Comparison of ENCODE assay signal across 9 mouse cellular contexts in the genomic region with DNA sequence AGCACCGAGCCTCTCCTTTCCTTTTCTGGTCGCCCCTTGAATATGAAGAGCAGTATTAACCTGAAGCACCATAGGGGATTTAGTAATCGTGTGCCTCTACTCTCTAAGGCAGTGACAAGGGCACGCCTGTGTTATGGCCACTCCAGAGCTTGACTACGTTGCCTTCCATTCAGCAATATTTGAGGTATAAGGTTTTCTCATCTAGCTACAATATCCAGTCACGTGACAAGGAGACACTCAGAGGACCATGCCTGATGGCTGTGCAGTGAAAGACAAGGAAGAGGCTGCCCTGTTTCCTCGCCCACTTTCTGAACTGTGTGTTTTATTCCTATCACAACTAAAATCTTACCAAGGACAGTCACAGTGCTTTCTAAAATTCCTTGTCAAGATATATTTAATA.
DNase-seq lines count a peak whose midpoint lies in the region; ATAC-seq and TF ChIP-seq lines count a peak whose summit lies in the region.
"Had no signal": no experiment of that assay in that cellular context is flagged by ENCODE, and none has a peak within 500 bp of the region (broad histone marks: within the 10 kb centered on the region; RNA-seq: fewer than 3 reads in every experiment).

No protein-coding gene starts in this region.

- peaks cover 15% of the 10 kb centered on the region for H3K36me3 ChIP-seq in liver, embryonic 12.5 days
- H3K36me3 ChIP-seq in liver, embryonic 11.5 days (ENCODE audit: control insufficient read depth, insufficient read depth, low read length): 0 out of 2 replicates have a peak, but pooled peaks cover under 1% of the 10 kb centered on the region
- peaks cover 16% of the 10 kb centered on the region; the same call in 1 of the 2 replicates for H3K36me3 ChIP-seq in liver, embryonic 15.5 days (replicated peaks)

- peak; percentile 88 for DNase-seq in heart, adult 11 months
- DNase-seq in heart, adult 8-10 months (ENCODE audit: low spot score): no peak
- DNase-seq in liver, embryonic 11.5 days (ENCODE audit: low spot score): no peak
- DNase-seq in left cerebral cortex, postnatal 4 days: no peak

- 76% methylated on average over 7 of the region's 7 CpGs for WGBS in liver, embryonic 12.5 days (ENCODE audit: insufficient replicate concordance)
- 73% methylated on average over 7 of the region's 7 CpGs for WGBS in liver, embryonic 11.5 days
- WGBS in bone marrow, adult 2 months: 36% methylated on average over 7 of the region's 7 CpGs
- WGBS in liver, embryonic 15.5 days (ENCODE audit: insufficient replicate concordance): 59% methylated on average over 7 of the region's 7 CpGs

- H3K27ac ChIP-seq in liver, embryonic 12.5 days: no peak overlapping the region
- no peak overlapping the region for H3K27ac ChIP-seq in liver, embryonic 11.5 days (ENCODE audit: low read depth, low read length)
- no peak overlapping the region for H3K27ac ChIP-seq in bone marrow, adult 2 months (ENCODE audit: control insufficient read depth, insufficient read depth, low read depth, low read length, poor library complexity)
- no peak overlapping the region for H3K27ac ChIP-seq in liver, embryonic 15.5 days (replicated peaks)

- intact Hi-C loops in left cerebral cortex, postnatal 4 days (cut with DNase I): loop anchor here (5.0 to 10.0 kb wide), 3 partner anchors 74 to 181 kb away; no protein-coding TSS in a partner anchor

- no peaks in the 10 kb centered on the region for H3K27me3 ChIP-seq in liver, embryonic 12.5 days (replicated peaks)
- H3K27me3 ChIP-seq in liver, embryonic 11.5 days (replicated peaks; ENCODE audit: control insufficient read depth, insufficient read depth, low read length): no peaks in the 10 kb centered on the region
- no peaks in the 10 kb centered on the region for H3K27me3 ChIP-seq in liver, embryonic 15.5 days
- H3K27me3 ChIP-seq: hindbrain, embryonic 15.5 days had no signal

- no peak for TF ChIP-seq POLR2A in bone marrow, adult 2 months (IDR thresholded peaks at IDR 0.05; ENCODE audit: borderline replicate concordance, control insufficient read depth, low read depth, low read length)

- H3K9me3 ChIP-seq in liver, embryonic 12.5 days (replicated peaks): no peaks in the 10 kb centered on the region
- H3K9me3 ChIP-seq in liver, embryonic 11.5 days (ENCODE audit: control insufficient read depth, low read length): no peaks in the 10 kb centered on the region
- no peaks in the 10 kb centered on the region for H3K9me3 ChIP-seq in liver, embryonic 15.5 days (replicated peaks)
- H3K9me3 ChIP-seq: hindbrain, embryonic 15.5 days had no signal

- H3K9ac ChIP-seq in liver, embryonic 12.5 days: no peak overlapping the region
- H3K9ac ChIP-seq in liver, embryonic 11.5 days (ENCODE audit: low read depth, low read length): no peak overlapping the region
- no peak overlapping the region for H3K9ac ChIP-seq in liver, embryonic 15.5 days
- H3K9ac ChIP-seq: hindbrain, embryonic 15.5 days had no signal

- H3K4me2 ChIP-seq in liver, embryonic 12.5 days: peak overlapping the region; percentile 78
- no peak overlapping the region; the same call in 1 of the 2 replicates for H3K4me2 ChIP-seq in liver, embryonic 11.5 days
- H3K4me2 ChIP-seq in liver, embryonic 15.5 days: peak overlapping the region; percentile 78

- no peak overlapping the region for H3K4me3 ChIP-seq in liver, embryonic 12.5 days
- H3K4me3 ChIP-seq in liver, embryonic 11.5 days (ENCODE audit: low read depth, low read length): no peak overlapping the region
- H3K4me3 ChIP-seq in bone marrow, adult 2 months (replicated peaks; ENCODE audit: control insufficient read depth, low read depth, low read length): peak overlapping the region; percentile 54
- no peak overlapping the region for H3K4me3 ChIP-seq in liver, embryonic 15.5 days (replicated peaks)
- H3K4me3 ChIP-seq: hindbrain, embryonic 15.5 days had no signal

- no peak for TF ChIP-seq CTCF in bone marrow, adult 2 months (IDR thresholded peaks at IDR 0.05; ENCODE audit: control insufficient read depth, insufficient read depth, low read length)

- no peak for ATAC-seq in liver, embryonic 12.5 days
- ATAC-seq in liver, embryonic 11.5 days (replicated peaks; ENCODE audit: low FRiP score): no peak
- no peak for ATAC-seq in liver, embryonic 15.5 days (ENCODE audit: insufficient read depth)
- ATAC-seq in inflammation-experienced regulatory T-cells, adult 6 months: no peak

- peaks cover 33% of the 10 kb centered on the region for H3K4me1 ChIP-seq in liver, embryonic 12.5 days
- peaks cover 14% of the 10 kb centered on the region for H3K4me1 ChIP-seq in liver, embryonic 11.5 days (replicated peaks; ENCODE audit: control insufficient read depth, insufficient read depth, low read length)
- peaks cover 2% of the 10 kb centered on the region for H3K4me1 ChIP-seq in bone marrow, adult 2 months (ENCODE audit: control insufficient read depth, insufficient read depth, low read length)
- H3K4me1 ChIP-seq in liver, embryonic 15.5 days (replicated peaks): peaks cover 34% of the 10 kb centered on the region
